Mouse (Mus musculus): ENCODE results near the gene Sept11.

DNA sequence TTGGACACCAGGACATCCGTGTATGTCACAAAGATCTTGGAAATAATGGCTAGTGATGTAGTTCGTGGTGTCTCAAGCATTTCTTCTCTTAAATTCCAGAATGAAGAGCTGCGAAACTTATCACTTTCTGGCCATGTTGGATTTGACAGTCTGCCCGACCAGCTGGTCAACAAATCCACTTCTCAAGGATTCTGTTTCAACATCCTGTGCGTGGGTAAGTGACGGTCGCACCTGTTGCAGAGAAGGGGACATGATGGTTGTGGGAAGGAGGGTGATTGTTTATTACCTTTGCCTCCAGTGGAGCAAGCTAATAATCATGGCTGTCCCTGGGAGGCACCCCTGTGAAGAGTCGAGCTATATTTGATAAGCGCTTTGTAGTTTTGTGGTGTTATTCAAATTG lies 46.1 kb downstream of the Sept11 start:
- TF ChIP-seq POLR2A (IDR thresholded peaks at IDR 0.05; ENCODE audit: extremely low read depth, insufficient read depth, low read length) (no peak), CTCF (IDR thresholded peaks at IDR 0.05; ENCODE audit: extremely low read depth, insufficient read depth, low read length) (no peak)
